Mouse (Mus musculus): ENCODE results near the gene Sat1.

DNA sequence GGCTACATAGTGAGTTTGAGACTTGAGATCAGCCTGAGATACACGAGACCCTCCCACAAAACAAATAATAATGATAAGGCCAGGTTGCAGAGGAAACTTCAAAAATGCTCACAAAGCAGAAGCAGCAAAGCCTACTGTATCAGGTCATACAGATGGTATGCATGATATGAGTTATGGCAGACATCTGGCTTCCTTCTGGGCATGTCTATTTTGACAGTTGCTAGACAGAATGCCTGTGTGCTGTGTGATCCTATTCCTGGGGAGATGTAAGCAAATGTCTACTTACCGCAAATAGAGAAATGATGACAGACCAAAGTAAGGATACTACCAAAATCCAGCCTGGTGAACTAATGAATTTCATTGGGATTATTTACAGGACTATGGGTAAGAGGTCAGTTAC lies 49.9 kb downstream of the Sat1 start:
- TF ChIP-seq CTCF (IDR thresholded peaks at IDR 0.05; ENCODE audit: insufficient read depth, low read depth, low read length) (no peak), POLR2A (IDR thresholded peaks at IDR 0.05; ENCODE audit: insufficient read depth, low read depth, low read length) (no peak)
